Mouse (Mus musculus) c-Kit-positive CD71-negative TER-119-negative erythroid progenitor cells, embryonic 14.5 days (primary cell): ENCODE measurements around the gene Myo1h.

Source experiments
- DNase-seq: peaks from one replicate; pipeline ENCODE4 v3.0.0-alpha.2; 2013; ENCODE audit warnings: low read depth

Gene Myo1h

DNA sequence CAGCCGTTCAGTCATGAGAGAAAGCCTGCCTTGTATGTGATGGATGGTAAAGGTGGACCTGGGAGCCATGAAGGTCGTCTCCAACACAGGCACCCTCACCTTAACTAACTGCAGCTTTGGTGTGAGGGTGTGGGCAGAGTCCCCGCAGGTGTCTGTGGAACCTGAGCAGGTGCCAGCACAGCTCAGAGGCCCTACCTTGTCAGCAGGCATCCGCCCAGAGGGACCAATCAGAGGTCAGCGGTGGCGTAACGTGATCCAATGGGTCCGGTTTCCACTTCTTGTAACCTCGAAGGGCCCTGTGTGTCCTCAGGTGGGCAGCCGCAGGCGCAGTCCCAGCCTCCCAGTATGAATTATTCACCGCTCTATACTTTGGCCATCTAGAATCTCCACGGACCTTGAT, at the start of gene Myo1h:
Gene Myo1h (plus strand): TSS at position 293 of the 400 bp plus-strand sequence.
- no peak for DNase-seq

DNA sequence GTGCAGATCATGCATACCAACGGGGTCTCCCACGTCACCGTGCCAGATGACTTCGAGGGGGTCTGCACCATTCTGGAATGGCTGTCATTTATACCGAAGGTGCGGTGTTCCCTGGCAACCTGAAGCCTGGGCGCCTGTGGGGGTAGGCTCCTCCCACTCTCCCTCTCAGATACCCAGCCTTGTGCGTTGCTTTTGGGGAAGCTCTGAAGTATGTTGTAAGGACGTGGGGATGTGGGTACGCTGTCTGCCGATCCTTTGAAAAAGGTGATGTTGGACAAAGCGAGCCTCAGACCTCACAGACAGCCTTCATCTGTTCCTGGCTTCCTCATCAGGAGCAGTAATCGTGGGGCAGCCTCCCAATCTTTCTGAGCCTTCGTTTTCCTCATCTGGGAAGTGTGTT, 49.2 kb upstream of the Myo1h start:
- DNase-seq, result no peak

DNA sequence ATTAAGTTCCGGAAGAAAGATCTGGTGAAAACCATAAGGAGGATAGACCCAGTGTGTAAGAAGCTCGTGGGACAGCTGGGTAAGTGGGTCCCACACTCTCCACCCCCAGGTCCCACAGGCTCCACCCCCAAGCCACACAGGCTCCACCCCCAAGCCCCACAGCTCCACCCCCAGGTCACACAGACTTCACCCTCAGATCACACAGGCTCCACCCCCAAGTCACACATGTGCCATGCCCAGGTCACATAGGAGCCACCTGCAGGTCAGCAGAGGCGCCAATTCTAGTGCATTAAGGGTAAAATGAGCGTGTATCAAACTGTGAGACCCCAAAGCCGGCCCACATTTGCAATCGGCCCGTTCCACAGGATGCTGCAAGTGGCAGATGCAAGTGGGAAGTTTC, 42.5 kb upstream of the Myo1h start:
- no peak for DNase-seq

DNA sequence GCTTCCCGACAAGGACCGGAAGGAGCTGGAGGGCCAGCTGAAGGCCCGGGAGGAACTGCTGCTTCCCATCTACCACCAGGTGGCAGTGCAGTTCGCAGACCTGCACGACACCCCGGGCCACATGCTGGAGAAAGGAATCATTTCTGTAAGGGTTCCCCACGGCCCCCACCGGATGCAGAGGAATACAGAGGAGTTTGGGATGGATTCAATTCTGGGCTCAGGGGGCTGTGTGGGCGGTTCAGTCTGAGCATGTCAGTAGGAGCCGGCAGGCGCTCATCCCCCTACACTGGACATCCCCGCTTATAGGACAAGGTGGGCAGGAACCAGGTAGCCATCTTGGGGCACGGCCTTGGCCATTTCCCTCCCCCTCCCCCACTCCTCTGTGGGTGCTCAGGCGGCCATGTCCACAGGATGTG, 40.8 kb upstream of the Myo1h start:
- peak; percentile 43 for DNase-seq

DNA sequence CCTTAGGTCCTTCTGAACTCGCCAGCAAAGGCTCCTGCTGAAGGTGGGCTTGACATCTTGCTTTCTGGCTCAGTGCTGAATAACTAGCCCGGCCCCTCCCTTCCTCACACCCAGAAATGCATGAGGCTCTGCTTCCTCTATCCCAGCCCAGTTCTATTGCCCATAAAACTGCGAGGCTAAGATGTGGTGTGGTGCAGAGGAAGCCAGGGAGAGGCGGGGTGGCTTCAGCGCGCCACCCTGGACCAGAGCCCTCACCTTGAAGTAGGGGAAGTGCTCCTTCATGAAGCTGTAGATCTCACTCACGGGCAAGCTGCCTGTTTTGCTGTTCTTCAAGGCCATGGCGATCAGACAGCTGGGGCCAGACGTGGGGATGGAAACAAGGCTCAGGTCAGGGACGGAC, 29.5 kb upstream of the Myo1h start:
- no peak for DNase-seq

DNA sequence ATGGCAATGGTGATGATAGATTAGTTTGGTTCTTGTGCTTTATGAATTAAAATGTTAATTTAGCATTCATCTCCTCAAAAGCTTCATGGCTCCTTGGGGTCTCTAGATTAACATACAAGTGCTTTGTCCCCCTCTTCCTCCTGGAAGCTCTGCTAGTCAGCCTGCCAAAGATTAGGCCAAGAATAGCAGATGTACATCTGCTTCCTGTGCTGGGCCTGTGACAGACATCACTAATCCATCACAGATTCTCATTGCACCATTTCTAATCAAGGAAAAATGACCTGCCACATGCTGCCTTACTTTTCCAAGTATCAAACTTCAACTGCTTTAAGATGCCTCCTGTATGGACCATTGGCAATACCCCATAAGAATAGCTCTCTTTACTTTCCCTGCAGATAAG, 27.5 kb upstream of the Myo1h start:
- DNase-seq, result no peak

DNA sequence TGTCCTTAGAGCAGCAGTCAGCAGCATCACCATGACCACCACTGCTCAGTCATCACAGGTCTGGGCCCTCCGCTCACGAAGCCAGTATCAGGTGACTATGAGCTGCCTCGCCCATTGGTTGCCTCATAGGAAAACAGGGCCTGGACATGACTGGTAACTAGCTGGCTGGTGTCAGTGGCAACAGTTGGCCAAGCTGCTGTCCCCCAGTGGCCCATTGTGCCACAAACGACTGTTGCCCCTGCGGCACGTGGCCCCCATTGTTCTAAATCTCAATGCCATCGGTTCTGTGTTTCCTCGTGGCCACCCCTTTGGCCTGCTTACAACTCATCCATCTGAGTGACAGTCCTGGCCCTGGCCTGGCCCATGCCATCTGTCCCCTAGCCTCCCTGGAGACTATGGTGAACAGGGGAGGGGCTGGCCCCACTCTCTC, 24.9 kb upstream of the Myo1h start:
- no peak for DNase-seq

DNA sequence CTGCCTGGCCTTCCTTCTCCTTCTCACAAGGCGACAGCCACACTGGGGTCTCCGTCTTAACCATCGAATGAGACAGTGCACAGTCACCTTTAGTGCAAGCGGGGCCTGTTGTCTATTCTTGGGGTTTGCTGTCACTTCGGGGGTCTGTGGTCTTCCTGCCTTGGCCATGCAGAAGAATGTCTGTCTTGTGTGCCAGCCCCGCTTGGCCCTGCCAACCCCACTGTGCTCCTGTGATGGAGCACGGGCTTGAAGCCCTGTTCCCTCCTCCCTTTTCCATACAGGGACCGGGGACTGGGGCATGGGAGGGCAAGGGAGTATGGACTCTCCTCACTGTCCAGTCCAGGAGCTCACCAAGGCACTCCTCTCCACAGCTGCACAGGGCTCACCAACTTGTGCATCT, 24.2 kb upstream of the Myo1h start:
- DNase-seq, result no peak

DNA sequence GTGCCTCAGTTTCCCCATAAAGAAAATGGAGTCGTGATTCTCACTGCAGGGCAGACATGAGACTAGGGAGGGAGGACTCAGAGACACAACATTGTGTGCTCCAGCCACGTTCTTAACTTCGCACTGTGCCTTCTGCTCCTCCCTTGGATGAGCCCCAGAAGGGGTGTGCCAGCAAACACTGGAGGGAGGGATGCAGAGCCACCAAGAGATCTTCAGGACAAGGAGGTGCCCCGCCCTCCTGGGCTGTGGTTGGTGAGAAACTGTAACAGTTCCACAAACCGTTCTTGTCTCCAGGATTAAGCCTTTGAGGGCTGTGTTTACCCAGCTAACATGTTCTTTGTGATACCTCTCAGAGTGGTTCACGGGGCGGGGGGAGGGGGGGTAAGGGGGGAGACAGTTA, 20.3 kb upstream of the Myo1h start:
- no peak for DNase-seq

DNA sequence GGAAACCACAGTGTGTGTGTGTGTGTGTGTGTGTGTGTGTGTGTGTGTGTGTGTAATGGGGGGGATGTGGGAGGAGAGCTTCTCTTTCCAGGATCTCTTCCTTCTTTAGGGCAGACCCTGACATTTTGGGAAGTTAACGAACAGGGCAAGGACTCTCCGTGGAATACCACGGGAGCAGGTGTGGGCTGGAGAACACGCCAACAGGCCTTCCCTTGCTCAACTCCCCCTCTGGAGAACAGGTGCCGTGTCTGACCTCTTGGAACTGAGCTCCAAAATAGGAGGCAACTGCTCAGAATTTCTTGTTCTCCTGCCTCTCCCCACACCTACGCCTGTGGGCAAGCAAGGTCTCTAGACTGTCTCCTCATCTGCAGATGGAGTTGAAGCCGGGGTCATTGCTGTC, 19.5 kb upstream of the Myo1h start:
- no peak for DNase-seq

DNA sequence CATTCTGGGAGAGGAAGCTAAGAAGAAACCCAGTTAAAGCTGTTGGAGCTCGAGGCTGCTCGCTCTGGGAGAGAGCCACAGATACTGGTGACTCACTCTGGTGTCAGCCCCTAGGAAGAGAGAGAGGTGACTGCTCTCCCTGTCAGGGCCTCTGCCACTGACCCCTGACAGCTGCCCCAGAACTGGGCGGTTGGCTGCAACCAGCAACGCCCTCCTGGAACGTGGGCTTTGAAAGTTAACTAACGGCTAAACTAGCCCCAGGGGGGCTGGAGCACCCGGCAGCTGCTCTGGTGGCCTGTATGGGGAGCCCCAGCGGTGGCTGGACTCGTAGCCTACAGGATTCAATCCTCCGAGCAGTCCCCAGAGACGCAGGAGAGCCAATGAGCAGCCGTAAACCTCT, 19.0 kb upstream of the Myo1h start:
- peak; percentile 13 for DNase-seq

DNA sequence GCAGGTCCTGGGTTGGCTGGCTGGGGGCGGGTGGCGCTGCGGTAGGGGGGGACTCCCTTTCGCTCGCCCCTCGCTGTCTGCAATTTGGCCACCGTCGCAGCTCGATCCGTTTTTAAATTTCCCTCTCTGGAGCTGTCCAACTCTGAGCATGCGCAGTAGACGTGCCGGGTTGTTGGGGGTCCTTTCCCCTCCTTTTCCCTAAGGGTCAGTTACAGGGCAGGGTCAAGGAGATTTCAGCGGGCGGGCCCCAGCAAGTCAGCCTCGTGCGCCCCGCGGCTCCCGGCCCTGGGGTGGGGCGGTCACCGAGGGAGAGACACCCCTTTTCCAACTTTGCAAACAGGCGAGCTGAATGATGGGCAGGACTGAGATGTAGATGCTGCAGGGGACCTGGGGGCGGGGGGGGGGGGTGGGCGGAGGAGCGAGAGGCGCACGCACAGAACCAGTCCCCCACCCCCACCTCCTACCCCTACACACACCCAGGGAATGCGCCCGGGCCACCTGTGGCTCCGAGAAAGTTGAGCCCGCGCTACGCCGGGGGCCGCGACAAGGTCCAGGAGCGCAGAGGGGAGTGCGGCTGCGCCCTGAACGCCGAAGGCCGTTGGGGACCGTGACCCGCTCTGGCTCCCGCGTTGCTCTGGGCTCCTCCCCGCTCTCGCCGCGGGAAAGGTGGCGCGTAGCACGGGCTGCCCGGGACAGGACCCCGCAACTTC, 15.1 kb upstream of the Myo1h start, which contains the start of gene Foxn4:
Gene Foxn4 (minus strand): TSS at position 115 of the 710 bp plus-strand sequence.
- no peak for DNase-seq

DNA sequence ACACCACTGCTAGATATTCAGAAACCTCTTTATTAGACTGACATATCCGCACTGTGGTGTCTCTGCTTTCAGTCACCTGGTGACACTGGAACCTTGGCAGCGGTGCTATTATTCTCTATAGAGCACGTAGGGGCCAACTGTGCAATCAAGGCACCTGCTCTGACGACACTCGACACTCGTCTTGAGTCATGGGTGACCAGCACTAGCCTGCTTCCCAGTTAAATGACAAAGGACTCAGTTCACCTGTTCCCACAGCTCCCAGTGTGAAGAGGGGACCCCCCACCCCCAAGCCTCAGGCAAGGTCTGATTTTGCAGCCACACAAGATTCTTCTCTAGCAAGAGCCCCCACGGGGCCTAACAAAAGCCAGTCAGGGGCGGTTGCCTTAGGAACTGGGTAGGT, 13.6 kb upstream of the Myo1h start:
- DNase-seq, result no peak

DNA sequence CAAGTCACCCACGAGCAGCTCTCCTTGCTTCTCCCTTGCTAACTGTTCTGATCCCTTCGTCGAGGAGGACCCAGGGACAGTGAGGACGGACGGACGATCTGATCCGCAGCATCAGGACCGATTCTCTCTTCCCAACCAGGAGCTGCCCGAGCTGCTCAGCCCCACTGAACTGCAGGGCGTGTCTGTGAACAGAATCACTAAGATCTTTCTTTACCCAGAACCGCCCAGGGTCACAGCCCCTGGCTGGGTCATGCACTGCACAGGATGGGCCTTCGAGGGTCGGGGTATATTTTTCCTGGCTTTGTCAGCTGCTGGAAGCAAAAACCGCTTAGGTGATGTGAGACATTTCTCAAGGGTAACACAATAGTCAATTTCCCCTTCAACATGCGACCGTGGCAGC, 13.0 kb upstream of the Myo1h start:
- no peak for DNase-seq

DNA sequence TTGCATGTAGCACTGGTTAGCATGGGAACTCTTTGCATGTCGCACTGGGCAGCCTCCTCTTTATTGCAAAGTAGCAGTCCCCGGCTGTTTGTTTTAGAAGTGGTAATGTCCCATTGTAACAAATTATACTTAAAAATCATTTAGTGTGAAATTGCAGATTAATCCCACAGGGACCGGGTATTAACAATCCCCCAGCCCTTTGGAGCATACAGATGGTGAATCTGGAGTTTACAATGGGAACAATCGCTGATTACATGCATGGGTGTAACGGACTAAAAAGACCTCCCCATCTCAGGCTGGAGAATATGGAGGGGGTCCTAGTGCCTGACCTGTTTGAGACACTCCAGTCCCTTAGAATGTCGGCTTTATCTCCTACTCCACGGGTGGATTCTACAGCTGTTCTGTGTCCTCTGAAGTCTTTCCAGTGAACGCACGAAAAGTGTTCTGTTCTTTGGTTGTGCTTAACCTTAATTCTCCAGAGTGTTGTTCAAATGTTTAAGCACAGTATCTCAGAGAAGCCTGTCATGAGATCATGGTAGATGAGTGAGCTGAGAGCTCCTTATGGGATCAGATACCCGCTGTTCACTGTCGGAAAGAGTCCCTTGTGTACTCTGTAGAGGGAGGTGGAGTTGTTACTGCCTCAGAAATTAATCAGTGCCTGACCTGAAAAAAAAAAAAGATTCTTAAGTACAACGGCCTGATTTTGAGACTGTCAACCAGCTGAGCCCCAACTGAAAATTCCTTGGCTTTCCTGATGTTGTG, 9.4 kb upstream of the Myo1h start:
- no peak for DNase-seq

DNA sequence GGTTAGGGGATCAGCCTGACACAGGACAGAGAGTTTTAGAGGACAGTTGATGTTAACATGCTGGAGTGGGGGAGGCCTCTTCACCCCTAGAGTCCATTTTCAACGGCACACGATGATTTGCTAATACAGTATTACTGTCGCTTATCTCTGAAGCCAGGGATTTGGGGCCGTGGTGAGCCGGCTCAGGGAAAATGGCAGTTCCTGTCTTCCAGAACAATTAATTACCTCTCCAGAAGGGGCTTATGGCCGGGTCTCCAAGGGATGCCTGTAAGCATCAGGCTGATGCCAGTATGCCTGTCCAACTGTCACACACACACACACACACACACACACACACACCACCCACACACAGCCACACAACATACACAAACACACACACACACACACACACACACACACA, 6.6 kb upstream of the Myo1h start:
- no peak for DNase-seq

DNA sequence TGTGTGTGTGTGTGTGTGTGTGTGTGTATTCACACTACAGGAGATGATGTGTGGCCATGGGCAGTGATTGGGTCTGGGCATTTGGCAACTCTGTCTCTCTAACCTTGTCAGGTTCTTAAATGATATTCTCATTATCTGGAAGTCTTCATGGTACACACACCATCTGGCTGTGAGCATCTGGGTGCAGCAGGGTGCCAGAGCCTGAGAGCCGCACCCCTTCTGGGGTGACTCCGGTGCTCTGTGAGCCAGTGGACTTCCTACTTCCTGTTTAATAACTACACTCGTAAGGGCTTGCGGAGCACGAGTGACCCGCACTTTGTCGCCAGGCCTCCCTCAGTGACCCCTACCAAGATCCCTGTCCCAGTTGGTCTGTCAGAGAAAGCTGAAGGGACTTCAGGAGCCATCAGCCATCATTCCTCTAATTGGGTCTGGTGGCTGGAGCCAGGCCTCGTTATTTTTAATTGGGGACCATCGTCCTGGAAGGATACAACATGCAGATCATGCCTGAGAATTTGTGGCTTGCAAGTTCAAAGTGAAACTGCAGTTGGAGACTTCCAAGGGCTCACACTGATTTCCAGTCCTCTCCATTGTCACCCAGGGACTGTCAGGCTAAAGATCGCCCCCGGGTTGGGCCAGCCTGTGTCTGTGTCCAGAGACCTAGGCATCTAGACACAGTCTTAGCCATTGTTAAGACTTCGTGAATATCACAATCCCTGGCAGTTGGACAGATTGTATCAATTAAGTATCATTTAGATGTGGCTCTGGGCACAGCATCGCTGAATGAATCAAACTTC, 4.2 kb upstream of the Myo1h start:
- no peak for DNase-seq

DNA sequence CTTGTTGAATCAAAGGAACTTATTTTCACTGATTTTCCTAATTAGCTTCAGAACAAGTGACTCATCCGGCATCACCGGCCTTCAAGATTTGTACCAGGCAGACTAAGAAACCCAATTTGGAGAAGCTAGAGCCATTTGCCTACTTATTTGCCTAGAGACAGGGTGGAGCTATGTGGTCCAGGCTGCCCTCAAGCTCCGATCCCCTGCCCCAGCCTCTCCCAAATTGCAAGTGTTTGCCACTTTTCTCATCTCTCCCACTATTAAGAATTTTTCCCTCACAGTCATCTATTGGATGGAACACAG, 3.6 kb upstream of the Myo1h start:
- no peak for DNase-seq

DNA sequence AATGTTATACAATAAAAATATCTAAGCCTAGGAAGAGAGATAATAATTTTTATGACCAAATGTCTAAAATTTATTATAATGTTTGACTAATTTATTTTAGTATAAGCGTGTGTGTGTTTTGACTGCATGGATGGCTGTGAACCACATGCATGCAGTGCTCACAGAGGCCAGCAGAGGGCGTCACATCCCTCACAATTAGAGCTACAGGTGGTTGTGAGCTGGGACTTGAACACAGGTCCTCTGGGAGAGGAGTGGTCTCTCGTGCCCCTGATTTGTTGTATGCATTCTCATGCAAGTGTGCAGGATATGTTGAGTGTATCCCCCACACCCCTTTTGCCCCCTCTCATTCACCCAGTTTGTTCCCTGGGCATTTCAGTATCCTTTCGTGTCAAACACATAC, 2.9 kb upstream of the Myo1h start:
- no peak for DNase-seq

DNA sequence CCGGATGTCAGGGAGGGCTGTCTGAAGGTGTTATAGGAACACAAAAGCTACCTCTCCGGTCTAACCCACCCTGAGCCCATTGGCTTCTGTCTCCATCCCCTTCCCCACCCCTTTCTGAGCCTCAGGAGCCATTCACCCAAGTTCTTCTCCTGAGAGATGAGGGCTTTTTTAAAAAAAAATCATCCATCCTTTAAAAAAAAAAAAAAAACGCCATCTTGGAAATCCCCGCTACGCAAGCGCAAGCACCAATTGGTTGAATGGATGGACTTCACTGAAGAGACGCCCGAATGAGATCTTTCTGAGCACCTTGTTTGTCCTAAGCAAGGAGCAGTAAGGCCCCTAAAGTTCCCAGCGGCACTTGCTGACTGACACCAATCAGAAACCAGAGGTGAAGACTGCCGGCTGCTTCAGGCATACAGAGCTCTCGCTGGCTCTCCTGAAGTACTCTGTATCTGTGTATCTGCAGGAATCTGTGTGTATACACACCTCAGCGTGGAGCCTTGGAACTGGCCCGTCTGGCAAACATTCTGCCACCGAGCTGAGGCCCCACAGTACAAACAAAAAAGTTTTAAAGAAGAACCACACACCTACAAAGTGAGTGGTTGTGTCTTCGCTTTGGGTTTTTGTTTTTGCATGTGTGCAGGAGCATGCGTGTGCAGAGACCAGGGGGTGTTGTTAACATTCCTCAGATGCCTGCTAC, 1.9 kb upstream of the Myo1h start:
- no peak for DNase-seq

DNA sequence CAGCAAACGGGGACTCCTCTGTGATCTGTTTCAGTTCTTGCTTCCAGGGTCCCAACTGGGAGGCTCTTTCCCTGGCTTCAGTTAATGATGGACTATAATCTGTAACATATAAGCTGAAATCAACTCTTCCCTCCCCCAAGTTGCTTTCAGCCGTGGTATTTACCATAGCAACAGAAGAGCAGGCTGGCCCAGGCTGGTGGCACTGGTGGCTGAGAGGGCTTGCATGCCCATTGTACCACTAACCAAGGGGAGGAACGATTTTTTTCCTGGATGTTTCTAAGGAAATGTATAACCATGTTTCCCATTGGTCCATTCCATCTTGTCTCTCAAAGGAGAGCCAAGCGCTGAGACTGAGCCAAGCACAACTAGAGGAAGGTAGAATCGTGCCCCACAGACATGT, 570 bp upstream of the Myo1h start:
- no peak for DNase-seq

DNA sequence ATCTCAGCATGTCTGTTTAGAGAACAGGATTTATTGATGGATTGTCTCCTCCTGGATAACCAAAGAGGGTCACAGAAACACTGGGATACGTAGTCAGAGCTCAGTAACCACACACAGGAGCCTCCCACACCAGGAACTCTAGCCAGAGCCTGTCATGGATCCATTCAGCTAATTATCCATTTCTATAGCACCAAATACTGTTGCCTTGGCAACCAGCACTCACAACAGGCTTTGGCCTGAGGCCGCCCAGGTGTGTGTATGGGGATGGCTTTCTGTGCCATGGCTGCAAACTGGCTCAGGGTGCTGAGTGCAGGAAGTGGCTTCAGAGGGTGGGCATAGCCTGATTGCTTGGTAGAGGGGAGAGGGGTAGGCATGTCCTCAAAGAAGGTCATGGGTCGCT, 1.0 kb downstream of the Myo1h start:
- DNase-seq, result no peak
